Comparison of ENCODE assay signal across 16 mouse cellular contexts in the genomic region with DNA sequence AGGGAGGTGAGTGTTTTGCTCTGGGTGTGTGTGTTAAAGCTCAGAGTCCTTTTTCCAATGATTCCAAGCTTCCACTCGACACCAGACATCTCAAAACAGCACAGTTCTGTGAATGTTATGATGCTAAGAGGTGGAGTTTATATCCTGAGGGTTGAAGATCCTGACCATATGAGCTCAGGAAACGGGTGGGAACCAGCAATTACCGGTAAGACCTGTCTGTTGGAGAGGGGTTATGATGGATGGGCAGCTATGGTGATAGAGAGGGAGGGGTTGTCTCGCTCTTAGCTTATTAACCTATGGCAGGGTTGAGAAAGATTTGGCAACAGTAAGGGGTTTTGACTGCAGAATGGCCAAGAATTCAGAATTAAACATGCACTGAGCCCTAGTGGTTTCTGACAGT.
"Had no signal": no experiment of that assay in that cellular context is flagged by ENCODE, and none has a peak within 500 bp of the region (broad histone marks: within the 10 kb centered on the region; RNA-seq: fewer than 3 reads in every experiment).

No protein-coding gene starts in this region.

- ATAC-seq: liver, postnatal 0 days; midbrain, embryonic 15.5 days had no signal

- H3K27ac ChIP-seq: layer of hippocampus, adult 2 months; limb, embryonic 12.5 days; liver, embryonic 13.5 days; macrophage; midbrain, embryonic 15.5 days; neural tube, embryonic 12.5 days had no signal

- H3K9ac ChIP-seq: limb, embryonic 12.5 days; liver, embryonic 13.5 days; liver, postnatal 0 days; lung, embryonic 15.5 days; midbrain, embryonic 15.5 days; neural tube, embryonic 12.5 days had no signal

- H3K4me1 ChIP-seq: limb, embryonic 12.5 days; liver, embryonic 13.5 days; midbrain, embryonic 15.5 days; neural tube, embryonic 12.5 days had no signal

- DNase-seq: kidney, postnatal 4 days; liver; liver, embryonic 13.5 days; liver, postnatal 0 days; right cerebral cortex, postnatal 4 days; spleen, adult 18-20 months; thymus, adult 2 months; thymus, postnatal 25 days had no signal

- H3K9me3 ChIP-seq: limb, embryonic 12.5 days; liver, embryonic 13.5 days; lung, embryonic 15.5 days; megakaryocyte, embryonic 14.5 days; midbrain, embryonic 15.5 days; neural tube, embryonic 12.5 days had no signal

- H3K27me3 ChIP-seq: limb, embryonic 12.5 days; liver, embryonic 13.5 days; lung, embryonic 15.5 days; megakaryocyte, embryonic 14.5 days; midbrain, embryonic 15.5 days; neural tube, embryonic 12.5 days had no signal

- H3K4me3 ChIP-seq: layer of hippocampus, adult 2 months; limb, embryonic 12.5 days; liver, embryonic 13.5 days; lung, embryonic 15.5 days; megakaryocyte, embryonic 14.5 days; midbrain, embryonic 15.5 days; neural tube, embryonic 12.5 days had no signal

- H3K4me2 ChIP-seq: limb, embryonic 12.5 days; liver, embryonic 13.5 days; lung, embryonic 15.5 days; midbrain, embryonic 11.5 days; midbrain, embryonic 15.5 days; neural tube, embryonic 12.5 days had no signal

- H3K36me3 ChIP-seq: limb, embryonic 12.5 days; liver, embryonic 13.5 days; lung, embryonic 15.5 days; midbrain, embryonic 15.5 days; neural tube, embryonic 12.5 days had no signal
